Mouse (Mus musculus): ENCODE data around the gene Emd.

DNA sequence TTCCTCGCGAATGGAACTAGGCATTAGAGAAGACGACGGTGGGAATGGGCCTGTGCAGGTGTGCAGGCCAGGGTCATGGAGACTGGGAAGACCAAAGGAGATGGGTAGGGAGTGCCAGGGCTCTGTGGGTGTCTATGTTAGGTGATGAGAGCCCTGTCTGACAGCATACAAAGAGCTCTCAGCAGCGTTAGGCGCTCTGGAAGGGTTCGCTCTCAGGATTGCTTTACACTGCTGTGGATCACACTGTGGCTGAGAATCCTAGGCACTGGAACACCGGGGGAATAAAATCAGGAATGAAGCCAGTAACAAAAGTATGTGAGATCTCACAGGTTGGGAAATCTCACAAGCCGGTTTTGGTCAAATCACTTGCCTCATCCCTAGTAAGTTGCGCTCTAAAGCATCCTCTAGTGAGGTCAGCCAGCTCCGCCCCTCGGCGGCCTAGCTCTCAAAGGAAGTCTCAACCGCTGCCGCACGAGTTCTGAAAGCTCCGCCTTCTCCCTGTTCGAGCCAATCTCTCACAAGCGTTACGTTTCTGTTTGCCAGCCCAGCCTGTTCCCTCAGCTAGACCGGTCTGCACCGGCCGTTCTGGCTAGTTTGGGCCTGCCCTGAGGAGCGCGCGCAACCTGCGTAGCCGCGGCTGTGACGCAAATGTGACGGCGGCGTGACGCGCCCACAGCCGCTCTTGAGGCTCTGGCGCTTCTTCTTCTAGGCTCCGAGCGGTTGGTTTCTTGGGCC, at the start of gene Emd:
- TF ChIP-seq CTCF (IDR thresholded peaks at IDR 0.05; ENCODE audit: low read depth), result no peak
- TF ChIP-seq EP300 (optimal IDR thresholded peaks at IDR 0.05), result no peak

All from stomach, postnatal 0 days (tissue).